19 mouse cellular contexts compared by ENCODE assay signal in genomic region chr13:63487707-63488042, GRCm38 (mm10). TPM values are rescaled to one million over a fixed set of nuclear protein-coding genes. Genes with fewer than 3 reads are reported as not detected.
A peak's percentile ranks its signal among the peaks of the same experiment; 100 is the strongest.
DNase-seq lines count a peak whose midpoint lies in the region; ATAC-seq lines count a peak whose summit lies in the region.
"Had no signal": no experiment of that assay in that cellular context is flagged by ENCODE, and none has a peak within 500 bp of the region (broad histone marks: within the 10 kb centered on the region; RNA-seq: fewer than 3 reads in every experiment).

No protein-coding gene starts in this region.

- no peaks in the 10 kb centered on the region for H3K27me3 ChIP-seq in forebrain, embryonic 11.5 days (ENCODE audit: control insufficient read depth, insufficient read depth, low read length)
- H3K27me3 ChIP-seq in forebrain, embryonic 14.5 days (replicated peaks; ENCODE audit: control insufficient read depth, insufficient read depth, low read length) = no peaks in the 10 kb centered on the region
- no peaks in the 10 kb centered on the region for H3K27me3 ChIP-seq in midbrain, embryonic 10.5 days (ENCODE audit: low read depth, poor library complexity, severe bottlenecking)
- H3K27me3 ChIP-seq in midbrain, embryonic 15.5 days (replicated peaks) = no peaks in the 10 kb centered on the region
- peaks cover 3% of the 10 kb centered on the region; the same call in 1 of the 2 replicates for H3K27me3 ChIP-seq in forebrain, embryonic 13.5 days
- H3K27me3 ChIP-seq in neural tube, embryonic 13.5 days = no peaks in the 10 kb centered on the region
- H3K27me3 ChIP-seq: heart, embryonic 13.5 days; limb, embryonic 12.5 days had no signal

- H3K9ac ChIP-seq in forebrain, embryonic 11.5 days (ENCODE audit: low read length) = no peak overlapping the region
- H3K9ac ChIP-seq in forebrain, embryonic 14.5 days (ENCODE audit: low read length) = no peak overlapping the region
- no peak overlapping the region for H3K9ac ChIP-seq in midbrain, embryonic 15.5 days
- H3K9ac ChIP-seq in forebrain, embryonic 13.5 days = no peak overlapping the region
- H3K9ac ChIP-seq in neural tube, embryonic 13.5 days = no peak overlapping the region
- H3K9ac ChIP-seq: heart, embryonic 13.5 days; limb, embryonic 12.5 days; liver, embryonic 12.5 days had no signal

- no peak overlapping the region for H3K4me2 ChIP-seq in forebrain, embryonic 11.5 days (ENCODE audit: low read depth, low read length, severe bottlenecking)
- H3K4me2 ChIP-seq in forebrain, embryonic 14.5 days (ENCODE audit: low read length) = no peak overlapping the region
- H3K4me2 ChIP-seq in midbrain, embryonic 15.5 days = no peak overlapping the region
- H3K4me2 ChIP-seq in forebrain, embryonic 13.5 days = peak overlapping the region; percentile 38; the same call in 1 of the 2 replicates
- H3K4me2 ChIP-seq in neural tube, embryonic 13.5 days = peak overlapping the region; percentile 48
- H3K4me2 ChIP-seq: limb, embryonic 12.5 days; liver, embryonic 12.5 days had no signal

- peak overlapping the region; percentile 53; the same call in 1 of the 2 replicates for H3K27ac ChIP-seq in forebrain, embryonic 11.5 days (ENCODE audit: low read depth, low read length)
- no peak overlapping the region for H3K27ac ChIP-seq in forebrain, embryonic 14.5 days (ENCODE audit: low read depth, low read length)
- H3K27ac ChIP-seq in midbrain, embryonic 10.5 days (replicated peaks) = peak overlapping the region; percentile 79
- H3K27ac ChIP-seq in midbrain, embryonic 15.5 days = no peak overlapping the region
- no peak overlapping the region for H3K27ac ChIP-seq in forebrain, embryonic 13.5 days
- H3K27ac ChIP-seq in neural tube, embryonic 13.5 days (replicated peaks) = no peak overlapping the region
- H3K27ac ChIP-seq: heart, embryonic 13.5 days; limb, embryonic 12.5 days; liver, embryonic 12.5 days had no signal

- peak; percentile 55; the same call in 1 of the 2 replicates for ATAC-seq in forebrain, embryonic 11.5 days (replicated peaks; ENCODE audit: low FRiP score)
- no peak for ATAC-seq in forebrain, embryonic 14.5 days
- no peak for ATAC-seq in midbrain, embryonic 15.5 days (replicated peaks)
- ATAC-seq in forebrain, embryonic 13.5 days = no peak
- no peak; the same call in 1 of the 2 replicates for ATAC-seq in neural tube, embryonic 13.5 days (ENCODE audit: low read depth)
- ATAC-seq: liver, embryonic 12.5 days had no signal

- H3K9me3 ChIP-seq in forebrain, embryonic 11.5 days (ENCODE audit: control insufficient read depth, low read length) = no peaks in the 10 kb centered on the region
- no peaks in the 10 kb centered on the region for H3K9me3 ChIP-seq in forebrain, embryonic 14.5 days (replicated peaks; ENCODE audit: control insufficient read depth, low read length)
- H3K9me3 ChIP-seq in midbrain, embryonic 10.5 days (replicated peaks) = no peaks in the 10 kb centered on the region
- H3K9me3 ChIP-seq in midbrain, embryonic 15.5 days = no peaks in the 10 kb centered on the region
- H3K9me3 ChIP-seq in forebrain, embryonic 13.5 days (replicated peaks) = no peaks in the 10 kb centered on the region
- no peaks in the 10 kb centered on the region for H3K9me3 ChIP-seq in neural tube, embryonic 13.5 days
- H3K9me3 ChIP-seq: G1E; heart, embryonic 13.5 days; limb, embryonic 12.5 days; liver, embryonic 12.5 days had no signal

- H3K4me3 ChIP-seq in forebrain, embryonic 11.5 days (ENCODE audit: low read depth, low read length) = no peak overlapping the region
- no peak overlapping the region for H3K4me3 ChIP-seq in forebrain, embryonic 14.5 days (ENCODE audit: low read depth, low read length)
- peak overlapping the region; percentile 34; the same call in 1 of the 2 replicates for H3K4me3 ChIP-seq in midbrain, embryonic 10.5 days
- H3K4me3 ChIP-seq in midbrain, embryonic 15.5 days = no peak overlapping the region
- H3K4me3 ChIP-seq in forebrain, embryonic 13.5 days = no peak overlapping the region
- no peak overlapping the region for H3K4me3 ChIP-seq in neural tube, embryonic 13.5 days
- H3K4me3 ChIP-seq: heart, embryonic 13.5 days; limb, embryonic 12.5 days; liver, embryonic 12.5 days had no signal

- WGBS in forebrain, embryonic 11.5 days = 35% methylated on average over 7 of the region's 7 CpGs
- 60% methylated on average over 7 of the region's 7 CpGs for WGBS in forebrain, embryonic 14.5 days
- WGBS in midbrain, embryonic 10.5 days = 31% methylated on average over 7 of the region's 7 CpGs
- WGBS in midbrain, embryonic 15.5 days = 41% methylated on average over 7 of the region's 7 CpGs
- 38% methylated on average over 7 of the region's 7 CpGs for WGBS in forebrain, embryonic 13.5 days
- 41% methylated on average over 7 of the region's 7 CpGs for WGBS in neural tube, embryonic 13.5 days

- H3K4me1 ChIP-seq in forebrain, embryonic 11.5 days (replicated peaks; ENCODE audit: control insufficient read depth, insufficient read depth, low read length) = peaks cover 17% of the 10 kb centered on the region
- peaks cover 14% of the 10 kb centered on the region for H3K4me1 ChIP-seq in forebrain, embryonic 14.5 days (ENCODE audit: control insufficient read depth, insufficient read depth, low read length)
- H3K4me1 ChIP-seq in midbrain, embryonic 10.5 days = peaks cover 51% of the 10 kb centered on the region
- H3K4me1 ChIP-seq in midbrain, embryonic 15.5 days = peaks cover 6% of the 10 kb centered on the region; the same call in 1 of the 2 replicates
- H3K4me1 ChIP-seq in forebrain, embryonic 13.5 days = peaks cover 15% of the 10 kb centered on the region
- H3K4me1 ChIP-seq in neural tube, embryonic 13.5 days (replicated peaks) = peaks cover 24% of the 10 kb centered on the region
- H3K4me1 ChIP-seq: heart, embryonic 13.5 days; liver, embryonic 12.5 days had no signal

- no peak for DNase-seq in forebrain, embryonic 11.5 days (ENCODE audit: low spot score)
- no peak for DNase-seq in forebrain, embryonic 14.5 days (ENCODE audit: low spot score)
- no peak for DNase-seq in midbrain, embryonic 10.5 days (ENCODE audit: low spot score)
- no peak for DNase-seq in adrenal gland, postnatal 4 days (ENCODE audit: low spot score in 2 of 2)
- DNase-seq: adrenal gland, postnatal 14 days; cerebellum, adult 11 months; cerebellum, postnatal 14 days; heart, adult 18-20 months; kidney, adult 9 months; lung, adult 2 months; lung, postnatal 36 days; thymus, postnatal 25 days had no signal

- no peaks in the 10 kb centered on the region for H3K36me3 ChIP-seq in forebrain, embryonic 11.5 days (ENCODE audit: control insufficient read depth, insufficient read depth, low read length)
- no peaks in the 10 kb centered on the region for H3K36me3 ChIP-seq in forebrain, embryonic 14.5 days (ENCODE audit: control insufficient read depth, insufficient read depth, low read length)
- no peaks in the 10 kb centered on the region for H3K36me3 ChIP-seq in midbrain, embryonic 10.5 days
- H3K36me3 ChIP-seq in midbrain, embryonic 15.5 days (replicated peaks) = no peaks in the 10 kb centered on the region
- no peaks in the 10 kb centered on the region for H3K36me3 ChIP-seq in forebrain, embryonic 13.5 days (ENCODE audit: poor library complexity, severe bottlenecking)
- H3K36me3 ChIP-seq in neural tube, embryonic 13.5 days = no peaks in the 10 kb centered on the region
- H3K36me3 ChIP-seq: G1E; heart, embryonic 13.5 days; limb, embryonic 12.5 days; liver, embryonic 12.5 days had no signal

RNA-seq across cellular contexts. Expression of gene Fancc, which starts 9.4 kb away (rescaled TPM):
- 20.4 and 22.5 TPM in 2 replicates for polyA plus RNA-seq in forebrain, embryonic 11.5 days (2014; fragmentation: Nextera tagmentation; extraction: Ambion mirVana)
- polyA plus RNA-seq in forebrain, embryonic 14.5 days (2014; fragmentation: Nextera tagmentation; extraction: Ambion mirVana) = 12.8 and 13.1 TPM in 2 replicates
- polyA plus RNA-seq in midbrain, embryonic 10.5 days (2016; fragmentation: Nextera tagmentation; extraction: Ambion mirVana) = 26.7 and 28.3 TPM in 2 replicates
- polyA plus RNA-seq in midbrain, embryonic 15.5 days (2015; fragmentation: Nextera tagmentation; extraction: Ambion mirVana) = 15.3 and 16.1 TPM in 2 replicates
- polyA plus RNA-seq in forebrain, embryonic 13.5 days (2015; fragmentation: Nextera tagmentation; extraction: Ambion mirVana) = 13.7 and 18.1 TPM in 2 replicates
- polyA plus RNA-seq in neural tube, embryonic 13.5 days (2015; fragmentation: Nextera tagmentation; extraction: Ambion mirVana) = 15.3 and 20.6 TPM in 2 replicates
- 10 to 100 TPM; 17.1 to 18.9 TPM for total RNA-seq in adrenal gland, postnatal 4 days (2021)

Comparison
In these comparisons a context has a peak if more than half of its experiments do, and no peak if none do; other contexts are left out.
1. H3K27ac ChIP-seq: peak in forebrain, embryonic 11.5 days (single experiment) and midbrain, embryonic 10.5 days (single experiment); none in forebrain, embryonic 14.5 days (single experiment), midbrain, embryonic 15.5 days (single experiment), forebrain, embryonic 13.5 days (single experiment) and neural tube, embryonic 13.5 days (single experiment).
2. H3K4me2 ChIP-seq: peak in forebrain, embryonic 13.5 days (single experiment) and neural tube, embryonic 13.5 days (single experiment); none in forebrain, embryonic 11.5 days (single experiment), forebrain, embryonic 14.5 days (single experiment) and midbrain, embryonic 15.5 days (single experiment).